Mouse (Mus musculus): Measurements from ENCODE around the gene 4930404N11Rik. TPM values are rescaled to one million over a fixed set of nuclear protein-coding genes. Genes with fewer than 3 reads are reported as not detected.

4930404N11Rik gene
- polyA plus RNA-seq (2012; rRNA removed): 229 and 346 TPM in 2 replicates

DNA sequence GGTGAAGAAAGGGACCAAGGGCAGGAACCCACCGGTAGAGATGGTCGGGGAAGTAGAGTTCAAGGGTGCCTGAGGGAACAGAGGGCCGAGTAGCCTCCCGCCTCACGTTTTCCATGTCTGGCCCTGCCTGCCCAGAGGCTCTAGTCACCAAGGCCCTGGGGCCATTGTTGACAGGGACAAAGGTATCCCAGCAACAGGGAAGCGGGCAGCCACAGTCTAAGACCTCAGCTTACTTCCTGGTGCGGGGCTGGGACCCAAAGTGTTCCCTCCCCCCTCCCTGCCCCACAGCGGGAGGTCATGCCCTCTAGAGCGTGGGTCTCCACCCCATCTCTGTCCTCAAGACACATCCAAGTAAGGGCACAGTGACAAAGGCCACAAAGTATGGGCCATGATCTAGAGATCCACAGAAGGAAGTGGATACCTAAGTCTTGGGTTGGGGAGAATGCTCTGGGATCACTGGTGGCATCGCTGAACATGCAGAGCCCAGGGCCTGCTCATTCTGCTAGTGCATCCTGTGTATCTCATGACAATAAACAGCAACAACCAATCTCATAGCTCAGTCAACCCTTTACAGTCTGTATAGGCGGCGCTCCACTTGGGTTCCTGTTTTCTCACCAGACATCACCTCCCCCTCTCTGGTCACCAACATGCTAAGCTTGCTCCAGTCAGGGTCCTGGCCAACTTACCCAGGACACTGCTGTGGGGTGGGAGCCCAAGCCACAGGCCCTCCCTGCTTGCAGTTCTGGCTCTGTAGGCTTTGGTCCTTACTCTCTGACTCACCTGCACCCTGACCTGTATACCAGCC is at the start of gene 4930404N11Rik:
Gene 4930404N11Rik (minus strand): TSS at position 145 of the 805 bp plus-strand sequence.

DNA sequence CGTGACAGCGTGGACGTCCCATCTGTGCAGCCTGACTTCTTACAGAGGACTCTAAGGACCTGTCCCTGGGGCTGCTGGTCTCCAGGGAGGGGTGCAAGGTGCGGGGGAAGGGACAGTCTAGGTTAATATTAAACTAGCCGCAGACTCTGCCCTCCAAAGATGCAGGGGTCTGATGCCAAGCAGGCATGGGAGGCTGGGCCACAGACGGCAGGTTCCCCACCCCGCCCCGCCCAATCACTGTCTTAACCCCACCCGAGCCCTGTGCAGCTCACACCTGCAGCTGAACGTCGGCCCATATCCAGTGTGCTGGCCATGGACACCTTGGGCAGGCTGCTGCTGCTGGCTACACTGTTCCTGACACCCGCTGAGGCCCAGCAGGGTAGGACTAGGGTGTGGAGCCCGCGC is 27.2 kb upstream of the 4930404N11Rik start, which contains the start of gene Smim24:
Gene Smim24 (plus strand): TSS at position 271 of the 405 bp plus-strand sequence.

DNA sequence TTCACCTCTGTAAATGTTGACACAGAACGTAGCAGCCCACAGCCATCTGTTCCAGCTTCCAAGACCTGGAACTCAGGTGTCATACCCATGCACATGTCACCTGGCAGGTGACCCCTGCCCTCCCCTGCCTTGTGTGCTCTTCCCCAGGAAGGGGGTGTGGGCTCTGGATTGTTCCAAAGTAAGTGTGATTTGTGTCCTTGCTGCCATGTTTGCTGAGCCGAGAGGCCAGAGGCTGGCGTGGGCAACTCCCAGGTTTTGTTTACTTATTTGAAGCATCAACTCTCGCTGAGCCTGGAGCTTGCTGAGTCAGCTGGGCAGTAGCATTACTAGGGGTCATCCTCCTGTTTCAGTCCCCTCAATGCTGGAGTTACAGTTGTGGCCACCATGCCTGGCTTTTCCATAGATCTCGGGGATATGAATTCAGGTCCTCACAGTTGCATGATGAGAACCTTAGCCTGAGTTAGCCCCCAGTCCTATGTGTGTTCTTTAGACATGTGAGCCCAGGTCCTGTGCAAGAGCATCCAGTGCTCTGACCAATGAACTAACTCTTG is 23.0 kb upstream of the 4930404N11Rik start, which contains the start of gene Gm48552:
Gene Gm48552 (plus strand): TSS at position 501 of the 551 bp plus-strand sequence.

DNA sequence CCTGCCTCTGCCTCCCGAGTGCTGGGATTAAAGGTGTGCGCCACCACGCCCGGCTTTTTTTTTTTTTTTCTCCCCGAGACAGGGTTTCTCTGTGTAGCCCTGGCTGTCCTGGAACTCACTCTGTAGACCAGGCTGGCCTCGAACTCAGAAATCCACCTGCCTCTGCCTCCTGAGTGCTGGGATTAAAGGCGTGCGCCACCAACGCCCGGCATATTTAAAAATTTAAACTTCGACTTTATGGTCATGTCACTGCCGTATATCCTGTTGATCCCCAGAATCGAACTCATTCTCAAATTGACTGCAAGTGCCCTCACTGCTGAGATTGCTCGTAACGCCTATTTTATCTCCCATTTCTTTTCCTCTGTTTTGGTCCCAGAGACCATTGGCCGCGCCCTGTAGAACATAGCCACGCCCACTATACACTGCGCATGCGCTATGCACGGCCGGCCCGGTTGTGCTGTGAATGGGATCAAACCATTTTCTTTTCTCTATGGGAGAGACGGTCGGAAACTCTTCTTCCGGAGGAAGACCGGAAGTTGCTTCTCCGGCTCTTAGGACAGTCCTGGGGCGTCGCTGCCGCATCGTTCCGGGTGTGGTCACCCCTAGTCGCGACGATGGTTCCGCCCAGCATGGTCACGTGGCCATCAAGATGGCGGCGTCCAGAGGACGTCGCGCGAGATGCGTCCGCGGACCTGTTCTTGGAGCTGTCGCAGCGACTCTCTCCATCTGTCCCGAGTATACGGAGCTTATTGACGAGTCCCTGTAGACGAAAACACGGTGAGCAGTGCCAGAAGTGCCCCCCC is 18.4 kb upstream of the 4930404N11Rik start, which contains the start of the genes Dohh and Gm48551:
Gene Dohh (plus strand): TSS at position 627 of the 803 bp plus-strand sequence.
Gene Gm48551 (plus strand): TSS at position 665 of the 803 bp plus-strand sequence.

DNA sequence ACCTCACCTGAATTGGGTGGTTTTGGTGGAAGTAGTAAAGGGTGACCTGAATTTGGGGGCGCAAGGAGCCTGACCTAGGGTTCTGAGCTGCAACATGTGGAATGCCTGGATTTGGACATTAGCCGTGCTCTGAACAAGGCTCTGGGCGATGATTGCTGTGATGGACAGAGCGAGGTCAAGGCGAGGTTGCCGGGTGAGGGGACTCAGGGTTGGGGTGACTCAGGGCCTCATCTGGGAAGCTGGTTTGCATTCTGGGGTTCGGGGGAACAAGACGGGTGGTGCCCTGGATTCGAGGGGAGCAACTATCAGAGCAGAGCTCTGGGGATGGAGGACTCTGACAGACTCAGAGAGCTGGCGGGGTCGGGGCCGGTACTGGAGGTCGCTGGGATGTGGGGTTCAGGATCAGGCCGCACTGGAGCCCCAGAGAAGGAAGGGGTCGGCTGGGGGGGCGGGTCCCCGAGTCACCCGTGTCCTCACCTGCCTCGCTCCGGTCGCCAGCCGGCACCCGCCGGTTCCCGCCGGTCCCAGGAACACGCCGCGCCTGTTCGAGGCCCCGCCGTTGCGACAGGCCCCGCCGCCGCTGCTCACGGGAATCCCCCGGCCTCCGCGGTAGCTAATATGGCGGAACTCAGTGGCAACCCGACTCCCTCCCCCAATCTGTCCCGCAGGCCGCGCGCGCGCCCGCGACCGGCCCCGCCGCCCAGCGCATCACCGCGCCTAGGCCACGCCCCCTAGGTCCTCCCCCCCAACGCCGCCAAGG is 12.4 kb upstream of the 4930404N11Rik start, which contains the start of gene Fzr1:
Gene Fzr1 (minus strand): TSS at position 724 of the 760 bp plus-strand sequence.

DNA sequence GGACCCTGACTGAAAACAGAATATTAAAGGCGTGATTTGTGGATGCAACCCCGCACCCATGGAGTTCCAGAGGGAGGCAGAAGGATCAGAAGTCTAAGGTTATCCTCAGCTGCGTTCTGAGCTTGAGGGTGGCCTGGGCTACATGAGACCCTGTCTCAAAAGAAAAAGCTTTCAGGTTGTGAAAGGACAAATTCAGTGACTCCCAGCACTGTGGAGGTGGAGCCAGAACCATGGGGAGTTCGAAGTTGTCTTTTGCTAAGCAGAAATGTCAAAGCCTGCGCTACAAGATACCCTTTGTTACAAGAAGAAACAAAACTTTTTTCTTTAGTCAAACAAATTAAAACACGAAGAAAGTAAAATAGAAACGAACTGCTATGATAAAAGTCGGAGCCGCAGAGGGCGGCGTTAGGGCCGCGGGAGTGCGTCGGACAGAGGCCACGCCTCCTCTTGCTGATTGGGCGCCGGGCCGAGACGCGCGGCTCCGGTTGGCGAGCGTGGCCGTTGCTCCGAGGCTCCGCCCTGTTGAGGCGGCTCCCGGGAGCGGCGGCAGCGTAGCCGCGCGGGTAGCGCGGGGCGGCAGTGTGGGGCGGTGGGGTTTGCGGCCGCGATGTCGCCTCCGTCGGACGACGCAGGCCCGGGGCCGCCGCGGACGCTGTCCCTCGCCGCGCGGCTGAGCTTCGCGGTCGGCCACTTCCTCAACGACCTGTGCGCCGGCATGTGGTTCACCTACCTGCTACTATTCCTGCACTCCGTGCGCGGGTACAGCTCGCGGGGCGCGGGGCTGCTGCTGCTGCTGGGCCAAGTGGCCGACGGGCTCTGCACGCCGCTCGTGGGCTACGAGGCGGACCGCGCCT is 8.4 kb downstream of the 4930404N11Rik start, which contains the start of gene Mfsd12:
Gene Mfsd12 (plus strand): TSS at position 501 of the 854 bp plus-strand sequence.

DNA sequence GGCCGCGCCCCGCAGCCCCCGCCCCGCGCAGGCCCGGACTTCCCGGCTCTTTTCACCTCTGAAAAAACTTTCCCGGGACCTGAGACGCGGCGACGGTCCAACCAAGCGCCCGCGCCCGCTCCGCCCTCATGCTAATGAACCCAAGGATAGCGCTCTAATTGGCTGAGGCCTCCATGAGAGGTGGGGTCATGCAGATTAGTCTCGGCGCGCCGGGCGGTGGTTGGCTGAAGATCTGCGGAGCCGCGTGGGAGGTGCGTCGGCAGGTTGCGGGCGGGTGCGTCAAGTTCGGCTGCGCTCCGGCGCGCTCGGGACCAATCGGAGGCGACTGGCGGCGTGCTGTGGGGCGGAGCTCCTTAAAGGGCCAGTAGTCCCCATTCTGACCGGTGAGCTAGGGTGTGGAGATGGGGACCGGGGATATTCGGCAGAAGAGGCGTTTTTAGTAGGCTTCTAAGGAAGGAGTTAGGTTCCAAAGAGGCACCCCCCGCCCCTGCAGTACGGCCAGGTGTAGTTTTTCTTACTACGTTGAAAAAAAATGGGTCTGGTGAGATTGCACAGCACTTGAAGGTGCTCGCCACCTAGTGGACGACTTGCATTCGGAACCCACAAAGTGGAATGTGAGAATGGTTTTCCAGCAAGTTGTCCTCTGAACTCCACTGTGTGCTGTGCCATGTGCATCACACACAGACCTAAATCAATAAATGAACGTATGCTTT is 15.1 kb downstream of the 4930404N11Rik start, which contains the start of gene Hmg20b:
Gene Hmg20b (minus strand): TSS at position 130 of the 713 bp plus-strand sequence.

DNA sequence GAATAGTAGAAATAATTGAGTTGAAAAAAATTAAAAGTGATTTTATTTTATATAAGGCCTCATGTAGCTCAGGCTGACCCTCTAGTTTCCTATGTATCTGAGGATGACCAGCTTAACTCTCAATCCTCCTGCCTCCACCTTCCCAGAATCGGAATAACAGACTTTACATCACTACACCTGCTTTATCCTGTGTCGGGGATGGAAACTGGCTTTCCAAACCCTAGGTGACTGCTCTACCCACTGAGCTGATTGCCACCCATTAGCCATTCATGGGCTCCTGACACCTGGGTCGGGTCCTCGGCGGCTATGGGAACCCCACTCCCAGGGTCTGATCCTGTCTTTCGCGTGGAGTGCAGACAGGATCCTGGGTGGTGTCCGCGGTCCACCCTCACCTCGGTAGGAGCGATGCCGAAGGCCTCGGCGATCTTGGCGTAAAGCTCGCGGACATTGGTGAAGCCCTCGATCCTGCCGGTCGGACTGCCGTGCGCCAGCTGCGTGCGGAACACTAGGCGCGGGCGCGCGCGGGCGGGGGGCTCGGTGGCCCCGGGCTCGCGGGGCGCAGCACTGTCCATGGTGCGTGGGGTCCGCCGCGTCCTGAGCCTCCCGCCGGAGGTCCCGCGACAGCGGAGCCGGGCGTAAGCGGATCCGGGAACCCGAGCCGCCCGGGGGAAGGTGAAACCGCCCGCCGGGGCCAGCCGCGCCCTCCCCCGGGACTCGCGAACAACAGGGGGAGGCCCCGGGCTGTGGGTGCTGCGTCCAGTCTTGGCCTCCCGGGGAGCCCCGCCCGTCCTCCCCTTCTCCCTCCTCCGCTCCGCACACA is 22.7 kb downstream of the 4930404N11Rik start, which contains the start of gene Gipc3:
Gene Gipc3 (minus strand): TSS at position 581 of the 820 bp plus-strand sequence.

DNA sequence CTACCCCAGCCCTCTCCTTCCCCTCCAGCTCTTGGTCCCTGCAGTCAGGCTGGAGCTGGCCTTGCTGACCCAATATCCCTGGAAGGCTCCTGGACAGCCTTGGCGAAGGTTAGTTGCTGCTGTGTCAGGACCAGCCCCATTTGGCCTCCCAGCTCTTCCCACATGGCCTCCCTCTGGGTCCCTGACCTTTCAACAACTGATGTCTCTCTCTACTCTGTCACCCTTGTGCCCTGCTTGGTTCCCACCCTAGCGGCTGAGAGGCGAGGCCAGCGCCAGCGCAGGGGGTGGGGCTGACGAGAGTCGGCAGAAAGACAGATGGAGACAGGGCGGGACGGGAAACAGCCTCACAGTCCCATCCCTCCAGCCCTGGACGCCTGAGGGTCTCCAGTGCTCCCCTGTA is 37.2 kb downstream of the 4930404N11Rik start, which contains the start of gene Tbxa2r:
Gene Tbxa2r (plus strand): TSS at position 346 of the 400 bp plus-strand sequence.

DNA sequence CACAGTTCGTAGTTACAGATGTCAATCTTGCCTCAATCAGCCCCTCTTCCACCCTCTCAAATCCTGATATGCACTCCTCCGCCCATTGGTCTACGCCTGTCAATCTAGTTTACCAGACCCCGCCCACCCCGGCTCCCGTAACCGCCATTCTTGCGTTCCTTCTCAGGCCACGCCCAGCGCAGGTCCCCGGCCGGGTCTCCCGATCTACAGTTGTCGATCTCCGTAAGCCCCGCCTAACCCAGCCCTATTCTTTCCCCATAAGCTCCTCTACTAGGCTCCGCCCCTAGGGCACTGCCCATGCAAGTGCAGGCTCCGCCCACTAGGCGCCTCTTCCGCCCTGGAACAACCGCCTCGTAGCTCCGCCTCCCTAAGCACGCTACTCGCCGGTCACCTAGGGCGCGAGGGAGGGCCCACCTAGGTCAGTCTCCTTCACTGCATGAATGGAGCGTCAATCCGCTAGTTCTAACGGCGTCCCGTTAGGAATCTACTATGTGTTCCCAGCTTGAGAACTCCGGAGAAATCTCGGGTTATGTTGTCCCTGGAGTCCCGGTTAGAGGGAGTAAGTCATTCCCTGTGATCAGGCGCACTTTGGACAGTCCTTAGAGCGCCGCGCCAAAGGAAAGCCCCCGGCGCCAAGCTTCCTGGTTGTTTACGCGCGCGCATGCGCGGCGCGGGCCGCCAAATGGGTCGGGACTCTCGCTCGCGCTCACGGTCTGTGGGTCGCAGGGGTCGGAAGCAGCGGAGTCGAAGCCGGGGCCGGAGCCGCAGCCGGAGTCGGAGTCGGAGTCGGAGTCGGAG is 44.9 kb downstream of the 4930404N11Rik start, which contains the start of gene Cactin:
Gene Cactin (plus strand): TSS at position 554 of the 798 bp plus-strand sequence.

Other genes starting within 250 kb of the 4930404N11Rik start
- 48.3 and 79.2 TPM in 2 replicates for gene Zbtb7a, start 230.6 kb downstream of the 4930404N11Rik start, polyA plus RNA-seq (2012; rRNA removed)
- gene Pias4, start 197.9 kb downstream of the 4930404N11Rik start, polyA plus RNA-seq (2012; rRNA removed): 25.3 and 28.0 TPM in 2 replicates
- 532 and 619 TPM in 2 replicates for gene Eef2, start 189.2 kb downstream of the 4930404N11Rik start, polyA plus RNA-seq (2012; rRNA removed)
- 62.9 and 105 TPM in 2 replicates for gene Dapk3, start 182.8 kb downstream of the 4930404N11Rik start, polyA plus RNA-seq (2012; rRNA removed)
- not detected in 2 replicates for gene 4930442H23Rik, start 182.0 kb downstream of the 4930404N11Rik start, polyA plus RNA-seq (2012; rRNA removed)
- 0.67 TPM in 2 replicates for gene Nmrk2, start 163.8 kb downstream of the 4930404N11Rik start, polyA plus RNA-seq (2012; rRNA removed)
- 0.15 and 0.17 TPM in 2 replicates for gene Atcay, start 135.0 kb downstream of the 4930404N11Rik start, polyA plus RNA-seq (2012; rRNA removed)
- gene Zfr2, start 132.7 kb downstream of the 4930404N11Rik start, polyA plus RNA-seq (2012; rRNA removed): 5.2 and 6.0 TPM in 2 replicates
- 1.5 and 3.0 TPM in 2 replicates for gene Matk, start 112.9 kb downstream of the 4930404N11Rik start, polyA plus RNA-seq (2012; rRNA removed)
- gene Mrpl54, start 98.9 kb downstream of the 4930404N11Rik start, polyA plus RNA-seq (2012; rRNA removed): 75.5 and 146 TPM in 2 replicates
- 58.9 and 73.0 TPM in 2 replicates for gene Apba3, start 98.9 kb downstream of the 4930404N11Rik start, polyA plus RNA-seq (2012; rRNA removed)
- gene Tjp3, start 74.2 kb downstream of the 4930404N11Rik start, polyA plus RNA-seq (2012; rRNA removed): 85.6 and 104 TPM in 2 replicates
- 33.5 and 41.8 TPM in 2 replicates for gene Pip5k1c, start 72.9 kb downstream of the 4930404N11Rik start, polyA plus RNA-seq (2012; rRNA removed)
- gene Cactin, start 44.7 kb downstream of the 4930404N11Rik start, polyA plus RNA-seq (2012; rRNA removed): 11.9 and 14.7 TPM in 2 replicates
- gene Tbxa2r, start 37.1 kb downstream of the 4930404N11Rik start, polyA plus RNA-seq (2012; rRNA removed): 17.8 and 29.6 TPM in 2 replicates
- 2.3 TPM in 2 replicates for gene Gipc3, start 22.6 kb downstream of the 4930404N11Rik start, polyA plus RNA-seq (2012; rRNA removed)
- 95.3 and 125 TPM in 2 replicates for gene Hmg20b, start 15.3 kb downstream of the 4930404N11Rik start, polyA plus RNA-seq (2012; rRNA removed)
- gene Mfsd12, start 8.3 kb downstream of the 4930404N11Rik start, polyA plus RNA-seq (2012; rRNA removed): 11.1 and 23.8 TPM in 2 replicates
- gene Fzr1, start 12.7 kb upstream of the 4930404N11Rik start, polyA plus RNA-seq (2012; rRNA removed): 64.1 and 71.5 TPM in 2 replicates
- gene Dohh, start 18.6 kb upstream of the 4930404N11Rik start, polyA plus RNA-seq (2012; rRNA removed): 57.2 and 82.1 TPM in 2 replicates
- 0.54 and 0.88 TPM in 2 replicates for gene Gm48551, start 18.6 kb upstream of the 4930404N11Rik start, polyA plus RNA-seq (2012; rRNA removed)
- 1.4 and 1.7 TPM in 2 replicates for gene Gm48552, start 23.2 kb upstream of the 4930404N11Rik start, polyA plus RNA-seq (2012; rRNA removed)
- gene Smim24, start 27.2 kb upstream of the 4930404N11Rik start, polyA plus RNA-seq (2012; rRNA removed): 455 and 473 TPM in 2 replicates
- 27.0 and 33.0 TPM in 2 replicates for gene Nfic, start 89.8 kb upstream of the 4930404N11Rik start, polyA plus RNA-seq (2012; rRNA removed)
- 1.3 and 2.8 TPM in 2 replicates for gene Celf5, start 116.9 kb upstream of the 4930404N11Rik start, polyA plus RNA-seq (2012; rRNA removed)
- gene Ncln, start 130.6 kb upstream of the 4930404N11Rik start, polyA plus RNA-seq (2012; rRNA removed): 147 and 177 TPM in 2 replicates
- gene S1pr4, start 134.3 kb upstream of the 4930404N11Rik start, polyA plus RNA-seq (2012; rRNA removed): 1.6 and 3.7 TPM in 2 replicates
- 5.4 and 9.1 TPM in 2 replicates for gene Gna15, start 158.4 kb upstream of the 4930404N11Rik start, polyA plus RNA-seq (2012; rRNA removed)
- 64.5 and 66.0 TPM in 2 replicates for gene Gna11, start 179.4 kb upstream of the 4930404N11Rik start, polyA plus RNA-seq (2012; rRNA removed)
- 1,576 and 2,275 TPM in 2 replicates for gene Aes, start 193.7 kb upstream of the 4930404N11Rik start, polyA plus RNA-seq (2012; rRNA removed)
- 56.0 and 71.7 TPM in 2 replicates for gene Tle2, start 208.7 kb upstream of the 4930404N11Rik start, polyA plus RNA-seq (2012; rRNA removed)
- gene Tle6, start 235.3 kb upstream of the 4930404N11Rik start, polyA plus RNA-seq (2012; rRNA removed): 10.5 and 11.4 TPM in 2 replicates
- 0.14 and 0.39 TPM in 2 replicates for gene BC025920, start 240.5 kb upstream of the 4930404N11Rik start, polyA plus RNA-seq (2012; rRNA removed)